Mouse (Mus musculus) liver, adult 10 weeks (tissue): Measurements from ENCODE around the gene Zfp146. TPM values are rescaled to one million over a fixed set of nuclear protein-coding genes. Genes with fewer than 3 reads are reported as not detected.

Source experiments
- polyA plus RNA-seq: library from polyadenylated mRNA; stranded (reverse); fragments of 350-450 nt; fragmentation: Illumina TruSeq; extraction: RNeasy Lipid Tissue Mini Kit (QIAGEN cat#74804); gene quantifications from one replicate; pipeline ENCODE4 v1.2.3, GENCODE M21; 2014; ENCODE audit warnings: low read depth, low replicate concordance

Gene Zfp146
- 14.9 TPM for polyA plus RNA-seq

GRCm38 (mm10) chr7:30169583-30170282, at the start of gene Zfp146:
Zfp146 (minus strand) TSS chr7:30169750.

GRCm38 (mm10) chr7:30198481-30198971, 29.0 kb upstream of the Zfp146 start, which contains the start of gene Capns1:
Capns1 (minus strand) TSS chr7:30198811.

GRCm38 (mm10) chr7:30183879-30184289, 14.3 kb upstream of the Zfp146 start, which contains the start of gene Cox7a1:
Cox7a1 (plus strand) TSS chr7:30184144.

GRCm38 (mm10) chr7:30121308-30122187, 48.0 kb downstream of the Zfp146 start, which contains the start of gene Zfp382:
Zfp382 (plus strand) TSS chr7:30121942.

Other genes with a start within 250 kb of the Zfp146 start
- 3.9 TPM for gene Zfp74, start 215.7 kb downstream of the Zfp146 start, polyA plus RNA-seq
- gene Zfp568, start 185.8 kb downstream of the Zfp146 start, polyA plus RNA-seq = 4.3 TPM
- gene Zfp14, start 118.4 kb downstream of the Zfp146 start, polyA plus RNA-seq = 1.3 TPM
- not detected for gene Zfp82, start 96.8 kb downstream of the Zfp146 start, polyA plus RNA-seq
- not detected for gene Gm26920, start 79.3 kb downstream of the Zfp146 start, polyA plus RNA-seq
- 0.61 TPM for gene Zfp566, start 79.2 kb downstream of the Zfp146 start, polyA plus RNA-seq
- gene Zfp260, start 75.0 kb downstream of the Zfp146 start, polyA plus RNA-seq = 42.8 TPM
- not detected for gene Zfp382, start 47.8 kb downstream of the Zfp146 start, polyA plus RNA-seq
- not detected for gene Cox7a1, start 14.4 kb upstream of the Zfp146 start, polyA plus RNA-seq
- 38.4 TPM for gene Capns1, start 29.1 kb upstream of the Zfp146 start, polyA plus RNA-seq
- 3.8 TPM for gene Polr2i, start 62.2 kb upstream of the Zfp146 start, polyA plus RNA-seq
- gene Tbcb, start 62.5 kb upstream of the Zfp146 start, polyA plus RNA-seq = 5.2 TPM
- gene Ovol3, start 66.0 kb upstream of the Zfp146 start, polyA plus RNA-seq = not detected
- gene Thap8, start 110.3 kb upstream of the Zfp146 start, polyA plus RNA-seq = not detected
- 0.42 TPM for gene Wdr62, start 110.7 kb upstream of the Zfp146 start, polyA plus RNA-seq
- gene Clip3, start 122.0 kb upstream of the Zfp146 start, polyA plus RNA-seq = 0.19 TPM
- 1.9 TPM for gene Alkbh6, start 139.0 kb upstream of the Zfp146 start, polyA plus RNA-seq
- gene Syne4, start 145.1 kb upstream of the Zfp146 start, polyA plus RNA-seq = not detected
- gene E130208F15Rik, start 152.0 kb upstream of the Zfp146 start, polyA plus RNA-seq = 0.50 TPM
- 2.9 TPM for gene Sdhaf1, start 154.1 kb upstream of the Zfp146 start, polyA plus RNA-seq
- 0.85 TPM for gene Lrfn3, start 193.0 kb upstream of the Zfp146 start, polyA plus RNA-seq
- gene Tyrobp, start 244.0 kb upstream of the Zfp146 start, polyA plus RNA-seq = 6.5 TPM